Mouse (Mus musculus): ENCODE measurements around the gene Nup210l.

- TF ChIP-seq CTCF (IDR thresholded peaks at IDR 0.05; ENCODE audit: low read depth, low read length), result no peak
- no peak for TF ChIP-seq TAL1 (conservative IDR thresholded peaks at IDR 0.05; ENCODE audit: low read depth, low read length)
- TF ChIP-seq GATA1 (IDR thresholded peaks at IDR 0.05; ENCODE audit: borderline replicate concordance, low read length), result no peak
Observed at GRCm38 (mm10) chr3:90222941-90223340, 119.0 kb downstream of the Nup210l start.

All from G1E (cell line).